Mouse (Mus musculus) layer of hippocampus, adult 9-11 months (tissue): ENCODE measurements around the gene Pik3ip1.

Source experiments
- DNase-seq: peaks from one replicate; pipeline ENCODE4 v3.0.0; 2022

Gene Pik3ip1

DNA sequence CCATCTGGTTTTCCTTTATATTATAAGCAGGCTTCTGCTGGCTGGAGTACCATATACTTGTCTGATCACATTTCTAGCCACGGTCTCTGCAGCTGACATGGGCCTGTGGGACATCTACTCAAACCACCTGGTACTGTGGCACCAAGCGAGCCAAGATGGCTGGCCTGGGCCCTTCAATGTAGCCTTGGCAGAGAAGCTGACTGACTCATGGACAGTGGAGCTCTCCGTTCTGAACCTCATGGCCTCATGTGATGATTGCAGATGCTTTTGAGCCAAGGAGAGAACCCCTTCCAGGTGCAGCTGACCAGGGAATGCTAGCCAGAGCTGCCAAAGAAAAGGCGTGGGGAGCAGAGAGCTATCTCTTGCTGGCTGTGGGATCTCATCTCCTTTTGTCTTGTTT lies 24.4 kb upstream of the Pik3ip1 start:
- DNase-seq = no peak

DNA sequence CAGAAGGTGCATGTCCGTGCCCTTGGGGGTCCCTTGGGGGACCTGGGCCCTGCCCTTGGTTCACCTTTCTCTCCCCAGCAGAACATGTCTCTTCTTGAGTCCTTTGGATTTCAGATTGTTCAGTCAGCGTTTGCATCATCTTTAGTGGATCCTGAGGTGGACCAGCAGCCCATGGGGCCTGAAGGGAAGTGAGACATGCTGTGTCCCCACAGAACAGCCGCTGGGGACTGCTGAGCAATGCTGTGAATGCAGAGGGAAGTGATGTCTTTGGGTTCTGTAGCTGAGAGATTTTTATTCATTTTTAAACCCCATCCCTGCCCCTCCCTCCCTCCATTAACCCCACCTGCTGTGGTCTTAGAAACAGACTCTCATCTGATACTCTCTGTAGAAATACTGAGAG lies 22.3 kb upstream of the Pik3ip1 start:
- DNase-seq = no peak

DNA sequence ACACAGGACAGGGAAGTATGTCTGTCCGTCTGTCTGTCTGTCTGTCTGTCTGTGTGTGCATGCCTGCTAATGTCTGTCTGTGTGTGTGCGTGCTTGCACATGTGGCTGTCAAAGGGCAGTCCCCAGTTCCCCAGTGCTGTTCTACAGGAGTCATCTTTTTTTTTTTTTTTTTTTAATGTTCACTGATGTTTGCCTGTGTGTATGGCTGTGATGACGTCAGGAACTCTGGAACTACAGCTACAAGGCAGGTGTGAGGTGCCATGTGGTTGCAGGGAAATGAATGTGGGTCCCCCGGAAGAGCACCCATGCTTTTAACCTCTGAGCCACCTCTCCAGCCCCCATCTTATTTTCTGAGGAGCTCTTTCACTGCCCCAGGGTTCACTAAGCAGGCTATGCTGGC lies 20.3 kb upstream of the Pik3ip1 start:
- no peak for DNase-seq

DNA sequence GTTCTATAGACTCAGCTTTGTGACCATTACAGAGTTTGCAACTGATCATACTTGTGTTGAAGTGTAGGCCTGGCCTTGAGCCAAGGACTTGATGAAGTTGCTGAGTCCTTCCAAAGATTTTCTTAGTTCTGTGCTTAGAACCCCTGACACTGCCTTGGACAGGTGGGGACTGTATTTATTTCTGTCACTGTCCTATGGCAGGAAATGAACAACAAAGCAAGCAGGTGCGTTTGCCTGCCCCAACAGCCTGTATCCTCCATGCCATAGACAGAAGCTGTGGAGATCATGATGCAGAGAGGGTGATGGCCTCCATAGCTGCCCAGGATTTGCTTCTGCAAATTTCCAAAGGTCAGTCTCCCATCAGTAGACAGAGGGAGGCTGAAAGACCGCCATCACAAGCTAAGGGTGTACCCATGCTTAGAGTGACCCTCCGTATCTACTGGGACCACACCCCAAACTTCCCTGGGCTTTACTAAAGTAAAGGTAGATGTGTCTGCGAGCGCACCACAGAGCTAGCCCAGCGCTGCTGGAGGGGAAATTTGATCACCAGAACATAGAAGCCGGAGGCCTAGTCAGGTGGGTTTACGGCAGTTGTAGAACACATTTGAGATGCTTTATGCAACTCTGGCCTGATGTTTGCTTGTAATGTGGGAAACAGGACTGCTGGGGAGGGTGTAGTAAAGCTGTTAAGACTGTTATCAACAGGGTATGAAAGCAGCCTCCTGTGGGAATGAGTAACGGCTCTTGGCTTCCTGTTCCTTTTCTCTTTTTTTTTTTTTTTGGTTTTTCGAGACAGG lies 19.2 kb upstream of the Pik3ip1 start:
- no peak for DNase-seq

DNA sequence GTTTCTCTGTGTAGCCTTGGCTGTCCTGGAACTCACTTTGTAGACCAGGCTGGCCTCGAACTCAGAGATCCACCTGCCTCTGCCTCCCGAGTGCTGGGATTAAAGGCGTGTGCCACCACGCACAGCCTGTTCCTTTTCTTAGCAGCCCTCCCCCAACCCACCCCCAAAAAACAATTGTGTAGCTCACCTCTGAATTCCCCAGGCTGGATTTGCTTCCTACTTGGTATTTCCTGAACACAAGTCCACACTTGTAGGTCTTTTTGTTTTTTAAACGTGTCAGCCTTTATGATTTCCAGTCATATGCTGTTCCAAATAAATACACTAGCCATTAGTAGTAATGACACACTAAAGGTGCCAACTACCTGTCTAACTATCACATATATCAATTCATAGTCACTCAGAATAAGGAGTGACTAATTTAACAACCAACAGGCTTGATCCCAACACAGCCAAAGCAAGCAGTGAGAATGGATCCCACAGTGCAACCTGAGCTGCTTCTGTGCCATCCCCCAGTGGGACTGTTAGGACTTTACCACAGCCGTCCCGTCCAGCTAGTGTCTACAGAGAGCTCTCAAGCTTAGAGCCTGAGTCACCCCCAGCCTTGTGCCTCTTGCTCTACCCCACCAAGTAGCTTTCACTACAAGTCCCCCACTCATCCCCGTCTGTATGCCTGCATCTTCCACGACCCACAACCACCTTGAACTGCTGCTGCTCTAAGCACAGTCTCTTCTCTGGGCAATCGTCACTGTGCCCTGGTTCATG lies 18.4 kb upstream of the Pik3ip1 start:
- DNase-seq = no peak

DNA sequence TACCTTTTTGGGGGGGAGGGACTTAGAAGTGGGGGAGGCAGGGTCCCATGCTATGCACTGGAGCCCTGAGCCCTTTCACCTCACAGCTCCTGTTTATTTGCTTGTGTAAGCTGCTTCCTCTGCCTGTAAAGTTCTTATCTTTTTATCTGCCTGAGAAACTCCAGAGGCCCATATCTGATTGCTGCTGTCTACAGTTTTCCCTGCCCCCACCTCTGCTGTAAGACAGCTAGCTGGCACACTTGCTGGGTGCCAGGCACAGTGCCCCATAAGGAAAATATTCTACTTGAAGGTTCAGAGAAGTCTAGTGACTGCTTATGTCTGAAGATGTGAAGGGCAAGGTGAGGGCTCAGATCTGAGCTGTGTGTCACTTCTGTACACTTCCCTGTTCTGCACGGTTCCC lies 16.9 kb upstream of the Pik3ip1 start:
- DNase-seq = no peak

DNA sequence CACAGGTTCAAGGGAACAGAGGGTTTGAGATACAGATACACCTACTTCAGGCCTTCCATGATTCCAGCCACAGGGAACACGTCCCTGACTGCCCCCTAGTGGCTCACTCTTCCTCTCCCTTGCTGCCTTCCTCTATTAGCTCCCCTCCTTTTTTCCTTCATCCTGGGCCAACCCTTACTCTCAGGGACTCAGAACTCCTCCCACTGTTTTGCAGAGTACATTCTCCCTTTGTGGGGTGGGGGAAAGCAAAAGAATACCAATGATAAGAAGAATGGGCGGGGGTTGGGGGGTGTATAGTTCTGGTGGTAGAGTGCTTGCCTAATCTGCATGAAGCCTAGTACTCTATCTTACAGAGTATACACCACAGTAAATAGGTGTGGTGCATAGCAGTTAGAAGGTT lies 16.1 kb upstream of the Pik3ip1 start:
- DNase-seq = peak; percentile 61

DNA sequence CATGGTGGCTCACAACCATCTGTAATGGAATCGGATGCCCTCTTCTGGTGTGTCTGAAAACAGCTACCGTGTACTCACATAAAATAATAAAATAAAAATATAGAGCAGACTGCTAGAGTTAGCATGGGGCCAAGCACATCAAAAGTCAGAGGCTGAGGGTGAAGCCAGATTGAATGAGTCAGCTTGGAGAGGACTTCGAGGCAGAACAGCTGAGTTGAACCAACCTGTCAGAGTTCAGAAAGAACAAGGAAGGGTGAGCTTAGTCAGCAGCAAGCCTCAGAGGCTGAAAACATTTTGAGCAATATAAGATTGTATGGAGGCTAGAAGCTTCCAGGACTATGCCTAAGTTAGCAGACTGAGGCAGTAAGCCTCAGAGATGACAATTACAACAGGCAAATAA lies 11.9 kb upstream of the Pik3ip1 start:
- DNase-seq = no peak

DNA sequence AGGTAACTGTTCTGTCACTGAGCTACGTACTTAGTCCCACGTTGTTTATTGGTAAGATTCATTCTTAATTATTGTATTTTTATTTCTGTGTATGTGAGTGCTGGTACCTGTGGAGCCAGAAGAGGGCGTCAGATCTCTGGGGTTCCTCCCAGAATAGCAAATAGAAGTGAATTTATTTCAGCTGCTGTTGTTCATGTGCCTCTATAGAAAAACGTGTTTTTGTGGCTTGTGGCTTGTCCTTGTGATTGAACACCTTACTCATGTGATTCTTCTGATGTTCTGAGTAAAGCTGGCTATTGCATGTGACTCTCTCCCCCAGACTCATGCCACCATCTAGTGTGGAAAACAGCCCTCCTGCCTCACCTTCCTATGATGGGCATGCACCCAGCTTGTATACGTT lies 1.9 kb upstream of the Pik3ip1 start:
- no peak for DNase-seq

DNA sequence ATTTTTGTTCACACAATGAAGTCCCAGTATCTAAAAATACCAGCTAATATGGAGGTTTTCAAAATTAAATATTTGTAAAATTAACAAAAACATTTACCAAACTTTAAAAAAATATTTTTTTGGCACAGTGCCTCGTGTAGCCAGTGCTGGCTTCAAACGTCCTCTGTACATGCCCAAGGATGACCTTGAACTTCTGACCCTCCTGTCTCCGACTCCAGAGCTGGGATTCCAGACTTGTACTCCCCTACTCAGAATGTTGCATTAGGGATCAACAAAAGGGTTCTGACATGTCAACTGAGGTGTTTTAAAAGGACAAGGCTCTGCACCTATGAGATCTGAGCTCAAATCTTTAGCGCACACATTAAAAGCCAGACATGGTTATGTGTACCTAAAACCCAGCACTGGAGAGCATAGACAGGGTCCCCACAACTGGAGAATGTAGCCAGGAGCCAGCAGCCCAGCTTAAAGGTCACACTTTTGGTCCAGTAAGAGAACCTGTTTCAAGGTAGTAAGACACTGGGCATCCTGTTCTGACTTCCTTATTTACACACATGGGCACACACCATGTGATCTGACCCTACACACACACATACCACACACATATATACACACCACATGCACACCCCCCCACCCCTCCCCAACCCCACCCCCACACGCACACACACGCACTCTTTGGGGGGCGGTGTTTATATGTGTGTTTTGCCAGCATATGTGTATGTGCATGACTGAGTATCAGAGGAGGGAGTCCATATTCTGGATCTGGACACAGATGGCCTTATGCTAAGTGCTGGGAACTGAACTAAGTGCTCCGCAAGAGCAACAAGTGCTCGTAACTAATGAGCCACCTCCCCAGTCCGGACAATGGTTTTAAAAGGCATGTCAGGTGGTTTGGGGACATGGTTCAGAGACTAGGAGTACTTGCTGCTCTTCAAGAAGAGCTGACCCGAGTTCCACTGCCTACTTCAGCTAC lies 1.1 kb upstream of the Pik3ip1 start:
- no peak for DNase-seq

DNA sequence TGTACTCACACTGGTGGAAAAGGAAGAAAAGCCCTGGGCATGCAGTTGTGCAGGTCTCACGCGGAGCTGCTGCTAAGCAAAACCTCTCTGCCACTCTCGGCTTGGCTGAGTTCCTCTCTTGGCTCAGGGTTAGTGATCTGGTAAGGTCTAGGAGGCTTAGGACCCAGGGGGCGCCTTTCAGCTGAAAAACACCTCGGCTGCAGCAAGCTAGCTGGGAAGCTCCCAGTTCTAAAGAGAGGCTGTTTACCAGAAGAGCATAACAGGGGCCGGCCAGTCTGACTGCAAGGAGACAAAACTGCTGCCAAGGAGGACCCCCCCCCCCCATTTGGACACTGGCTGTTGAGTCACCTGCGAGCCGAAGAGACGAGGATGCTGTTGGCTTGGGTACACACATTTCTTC lies 365 bp downstream of the Pik3ip1 start:
- peak; percentile 93 for DNase-seq

DNA sequence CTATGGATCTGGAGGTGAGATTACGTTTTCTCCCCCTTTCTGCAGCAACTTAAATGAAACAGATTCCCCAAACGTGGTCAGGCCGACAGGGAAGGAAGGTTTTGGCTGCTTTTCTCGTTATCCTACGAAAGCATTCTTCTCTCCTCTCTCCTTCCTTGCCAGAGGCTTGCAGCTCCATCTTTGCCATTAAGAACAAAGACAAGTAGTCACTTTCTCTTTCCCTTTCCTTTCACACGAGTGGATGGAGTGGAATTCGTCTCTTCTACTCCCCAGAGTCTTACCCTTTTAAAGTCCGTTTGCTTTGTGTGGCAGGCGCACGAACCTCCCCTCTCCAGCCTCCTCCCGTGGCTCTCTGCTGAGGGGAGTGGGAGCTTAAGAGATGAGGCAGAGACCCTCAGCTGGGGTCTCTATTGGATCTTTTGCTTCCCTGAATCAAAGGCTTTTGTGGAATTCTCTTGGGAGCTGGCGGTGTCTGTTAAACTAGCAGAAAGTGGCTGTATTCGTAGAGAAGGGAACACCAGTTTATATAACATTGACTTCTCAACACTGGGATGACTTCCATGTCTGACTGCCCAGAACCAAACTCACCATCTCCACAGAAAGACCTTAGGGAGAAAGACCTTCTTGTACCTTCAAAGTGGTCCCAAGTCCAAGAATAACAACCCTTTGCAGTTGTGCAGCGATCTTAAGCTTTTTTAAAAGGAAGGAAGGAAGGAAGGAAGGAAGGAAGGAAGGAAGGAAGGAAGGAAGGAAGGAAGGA lies 970 bp downstream of the Pik3ip1 start:
- DNase-seq = no peak

DNA sequence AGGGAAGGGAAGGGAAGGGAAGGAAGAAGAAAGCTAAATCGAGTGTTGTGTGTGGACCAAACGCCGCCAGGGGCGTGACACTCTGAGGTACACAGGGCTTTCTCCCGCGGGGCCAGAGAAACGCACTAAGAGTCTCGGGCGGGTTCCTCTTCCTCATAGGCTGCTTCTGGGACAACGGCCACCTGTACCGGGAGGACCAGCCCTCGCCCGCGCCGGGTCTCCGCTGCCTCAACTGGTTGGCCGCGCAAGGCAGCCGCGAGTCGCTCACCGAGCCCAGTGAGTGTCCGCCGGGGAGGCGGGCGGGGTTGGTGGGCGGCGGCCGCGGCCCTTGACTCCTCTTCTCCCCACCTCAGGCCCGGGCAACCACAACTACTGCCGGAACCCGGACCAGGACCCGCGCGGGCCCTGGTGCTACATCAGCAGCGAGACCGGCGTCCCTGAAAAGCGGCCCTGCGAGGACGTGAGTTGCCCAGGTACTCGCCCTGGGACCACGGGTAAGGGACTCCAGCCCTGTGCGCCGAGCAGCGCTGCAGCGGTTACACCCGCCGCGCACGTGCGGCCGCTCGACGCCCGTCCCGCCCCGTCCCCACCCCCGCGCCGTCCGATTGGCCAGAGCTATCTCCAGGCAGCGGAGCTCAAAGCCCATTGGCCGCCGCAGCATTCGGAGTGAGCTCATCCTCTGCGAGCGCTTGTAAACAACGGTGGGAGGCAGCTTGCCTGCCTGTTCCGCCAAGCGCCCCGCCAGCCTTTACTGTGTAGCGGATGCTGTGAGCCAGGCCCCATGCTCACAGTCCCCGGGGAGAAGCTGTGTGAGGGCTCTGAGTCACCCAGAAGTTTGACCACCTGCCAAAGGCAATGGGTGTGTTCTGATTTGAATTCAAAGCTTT lies 1.8 kb downstream of the Pik3ip1 start:
- DNase-seq = peak; percentile 97

DNA sequence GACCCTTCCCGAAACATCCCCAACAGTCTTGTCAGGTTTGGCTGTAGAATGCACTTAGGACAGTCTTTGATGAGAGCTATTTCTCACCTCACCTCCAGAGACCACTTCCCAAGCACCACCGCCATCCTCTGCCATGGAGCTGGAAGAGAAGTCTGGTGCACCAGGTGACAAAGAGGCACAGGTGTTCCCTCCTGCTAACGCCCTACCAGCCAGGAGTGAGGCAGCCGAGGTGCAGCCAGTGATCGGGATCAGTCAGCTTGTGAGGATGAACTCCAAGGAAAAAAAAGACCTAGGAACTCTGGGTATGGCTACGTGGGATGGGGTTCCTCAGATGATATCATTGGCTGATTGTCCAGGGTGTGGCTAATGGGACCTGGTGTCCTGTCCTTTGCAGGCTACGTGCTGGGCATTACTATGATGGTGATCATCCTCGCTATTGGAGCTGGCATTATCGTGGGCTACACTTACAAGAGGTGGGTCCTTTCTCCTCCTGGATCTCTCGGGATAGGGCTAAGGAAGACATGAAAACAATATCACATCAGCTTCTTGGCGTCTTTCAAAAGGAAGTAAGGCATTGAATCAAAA lies 3.0 kb downstream of the Pik3ip1 start:
- DNase-seq = no peak

DNA sequence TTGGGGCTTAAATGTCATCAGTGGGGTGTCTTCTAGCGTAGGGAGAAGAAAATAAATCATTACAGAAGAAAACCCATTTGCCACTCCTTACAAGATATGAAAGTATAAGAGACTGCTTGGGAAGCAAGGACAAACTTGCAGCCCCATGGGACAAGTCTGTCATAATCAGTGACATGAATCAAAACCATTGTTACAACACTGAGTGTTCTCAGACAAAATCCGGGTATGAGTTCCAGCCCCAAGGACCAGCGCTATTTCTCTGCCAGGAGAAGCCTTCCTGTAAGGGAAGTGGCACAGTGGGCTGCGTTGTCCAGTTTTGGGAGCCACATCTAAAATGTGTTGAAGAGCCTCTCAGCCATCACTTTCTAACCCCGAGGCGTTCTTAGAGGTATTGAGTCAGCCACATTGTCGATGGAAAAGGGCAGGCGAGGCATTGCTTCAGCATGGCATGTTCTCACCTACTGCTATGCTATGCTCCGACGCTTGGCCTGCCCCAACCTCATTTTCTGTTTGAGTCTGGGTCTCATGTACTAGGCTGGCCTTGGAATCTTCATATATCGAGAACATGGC lies 4.0 kb downstream of the Pik3ip1 start:
- no peak for DNase-seq

DNA sequence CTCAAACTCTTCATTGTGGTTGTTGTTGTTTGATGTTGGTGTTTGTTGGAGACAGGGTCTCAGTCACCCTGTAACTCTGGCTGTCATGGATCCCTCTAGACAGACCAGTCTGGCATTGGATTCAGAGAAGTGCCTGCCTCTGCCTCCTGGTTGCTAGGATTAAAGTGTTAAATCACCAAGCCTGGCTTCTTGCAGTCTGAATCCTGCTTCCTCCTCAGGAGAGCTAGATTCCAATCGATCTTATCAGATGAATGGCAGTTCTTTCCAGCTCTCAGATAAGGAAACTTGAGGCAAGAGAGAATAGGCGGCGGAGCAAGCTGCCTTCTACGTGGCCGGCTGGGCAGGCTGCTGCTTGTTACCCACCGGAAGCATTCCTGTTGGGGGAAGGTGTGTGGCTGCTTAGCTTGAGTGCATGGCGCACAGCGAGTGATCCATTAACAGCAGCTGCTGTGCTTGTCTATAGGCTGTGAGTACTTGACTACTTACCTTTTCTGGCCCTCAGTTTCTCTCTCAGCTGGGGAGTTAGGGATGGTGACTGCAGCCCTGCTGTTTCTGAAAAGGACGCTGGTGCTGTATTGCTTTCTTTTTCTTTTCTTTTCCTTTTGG lies 4.6 kb downstream of the Pik3ip1 start:
- no peak for DNase-seq

DNA sequence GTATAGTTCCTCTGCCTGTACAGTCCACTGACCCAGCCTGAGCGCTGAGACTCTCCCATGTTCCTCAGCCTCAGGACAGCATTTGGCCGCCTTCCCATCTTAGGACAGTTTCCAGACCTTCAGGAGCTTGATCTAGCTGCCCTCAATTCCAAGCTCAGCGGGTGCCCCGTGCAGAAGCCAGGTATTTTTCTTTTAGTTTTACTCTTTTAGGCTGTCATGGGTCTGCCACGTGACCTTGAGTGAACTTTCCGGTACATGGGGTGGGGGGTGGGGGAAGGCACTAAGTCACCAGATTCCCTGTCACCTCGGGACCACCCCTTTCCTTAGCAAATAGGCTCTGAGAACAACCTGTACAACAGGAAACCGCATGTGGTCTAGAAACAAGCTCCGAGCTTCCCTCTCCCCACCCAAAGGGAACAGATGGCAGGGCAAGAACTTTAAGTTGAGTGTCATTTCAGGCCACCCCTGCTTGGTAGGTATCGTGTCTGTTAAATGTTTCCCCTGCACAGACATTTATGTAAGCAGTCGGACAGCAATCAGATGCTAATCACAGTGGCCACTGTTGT lies 5.5 kb downstream of the Pik3ip1 start:
- DNase-seq = no peak

DNA sequence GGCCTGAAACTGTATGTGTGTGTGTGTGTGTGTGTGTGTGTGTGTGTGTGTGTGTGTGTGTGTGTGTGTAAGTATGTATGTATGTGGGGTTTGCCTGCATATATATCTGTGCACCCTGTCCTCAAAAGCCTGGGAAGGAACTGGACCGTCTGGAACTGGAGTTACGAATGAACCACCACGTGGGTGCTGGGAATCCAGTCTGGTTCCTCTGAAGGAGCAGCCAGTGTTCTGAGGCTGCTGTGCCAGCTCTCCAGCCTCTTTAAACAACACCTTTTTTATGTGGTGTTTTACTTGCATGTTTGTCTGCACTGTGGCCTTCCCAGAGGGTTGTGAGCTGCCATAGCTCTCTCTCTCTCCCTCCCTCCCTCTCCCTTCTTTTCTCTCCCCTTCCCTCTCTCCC lies 6.4 kb downstream of the Pik3ip1 start:
- no peak for DNase-seq

DNA sequence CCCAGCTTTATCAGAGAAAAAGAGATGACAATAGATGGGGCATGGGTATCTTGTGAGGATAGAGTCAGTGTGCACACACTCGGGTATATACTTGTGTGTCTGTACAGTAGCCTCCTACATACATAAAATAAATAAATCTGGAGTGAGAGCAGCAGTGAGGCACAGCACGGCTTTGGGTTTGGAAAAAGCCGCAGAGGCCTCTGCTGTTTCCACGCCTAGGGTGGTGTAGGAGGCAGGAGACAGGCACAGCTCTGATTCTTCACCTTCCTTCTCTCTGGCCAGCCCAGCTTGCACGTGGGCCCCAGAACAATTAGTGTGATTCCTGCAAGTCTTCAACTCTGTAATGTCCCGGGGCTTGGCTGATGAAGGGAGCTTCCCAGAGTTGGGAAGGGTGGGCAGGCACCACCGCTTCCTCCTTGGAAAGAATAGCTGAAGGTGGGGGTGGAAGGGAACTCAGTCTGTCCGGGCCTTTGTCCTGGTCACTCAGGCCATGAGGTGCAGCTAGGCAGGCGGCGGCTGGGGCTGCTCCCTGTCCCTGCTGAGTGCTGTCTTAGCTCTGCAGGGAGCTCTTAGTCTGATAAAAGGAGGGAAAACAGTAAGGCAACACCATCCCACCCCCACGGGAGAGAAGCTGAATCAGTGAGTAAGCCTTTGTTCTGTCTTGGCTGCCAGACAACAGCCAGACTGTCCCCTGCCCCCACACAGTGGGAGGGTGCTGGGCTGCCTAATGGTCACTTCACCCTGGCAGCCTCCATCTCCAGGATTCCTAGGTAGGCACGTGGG lies 7.2 kb downstream of the Pik3ip1 start:
- peak; percentile 84 for DNase-seq
